Mouse (Mus musculus) megakaryocyte progenitor cell, adult 5-6 weeks (primary cell): ENCODE measurements around the gene Map2k4. TPM values are rescaled to one million over a fixed set of nuclear protein-coding genes. Genes with fewer than 3 reads are reported as not detected.

Experiments used
- ATAC-seq: replicated peaks from 2 replicates; pipeline ENCODE4 v1.8.0; 2016; ENCODE audit warnings: mild to moderate bottlenecking, moderate TSS enrichment, inconsistent platforms; ENCODE audit not compliant: poor library complexity
- total RNA-seq, 2 experiments: library from RNA; stranded (forward) in 1 of 2; stranded (reverse) in 1 of 2; fragments of 157-497, 149-512 nt in 1 of 2; fragments of 200-1000 nt in 1 of 2; gene quantifications; 2 replicates each; pipeline versions ENCODE4 v1.2.3 to v1.2.4; 2015 to 2017

Map2k4 gene
- total RNA-seq, 2 experiments from 2014 or later, result 37.2 to 61.7 TPM

DNA sequence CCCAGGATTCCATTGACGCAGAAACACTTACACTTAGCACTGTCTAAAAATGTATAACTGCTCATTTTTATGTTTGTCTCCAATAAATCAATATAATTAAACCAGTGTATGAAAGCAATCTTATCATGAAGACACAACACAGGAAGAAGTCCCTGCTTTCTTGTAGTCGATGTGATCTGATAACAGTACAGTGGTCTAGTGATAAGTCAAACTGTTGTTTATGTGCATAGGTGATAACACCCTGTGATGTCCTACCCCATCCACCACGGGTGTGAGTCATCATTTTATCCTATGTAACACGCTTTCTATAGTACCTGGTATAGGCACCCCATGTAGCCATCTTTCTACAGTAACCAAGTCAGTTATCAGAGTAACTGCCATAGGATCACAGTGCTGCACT lies 74.3 kb downstream of the Map2k4 start:
- ATAC-seq, result peak; percentile 89

DNA sequence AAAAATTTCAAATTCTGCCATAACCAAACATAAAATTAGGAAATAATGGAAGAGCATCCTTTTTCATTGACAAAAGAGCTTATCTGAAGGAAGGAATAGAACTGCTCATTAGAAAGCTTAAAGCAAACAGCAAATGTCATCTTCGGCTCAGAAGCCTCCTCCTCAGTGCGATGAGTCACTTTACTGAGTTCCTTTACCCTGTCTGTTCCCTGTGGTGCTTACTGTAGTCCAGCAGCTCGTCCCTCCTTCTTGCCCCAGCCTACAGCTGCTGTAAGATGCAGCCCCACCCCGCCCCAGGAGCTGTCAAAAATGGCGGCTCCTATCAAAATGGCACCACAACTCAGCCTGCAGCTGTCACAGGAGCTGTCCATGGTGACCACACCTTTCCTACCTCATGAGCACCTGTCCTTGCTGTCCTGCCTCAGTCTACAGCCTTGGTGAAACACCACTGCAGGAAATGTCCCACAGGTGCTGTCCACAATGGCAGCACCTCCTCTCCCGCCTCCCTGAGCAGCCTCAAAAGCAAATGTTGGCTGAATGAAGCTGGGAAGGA lies 75.3 kb downstream of the Map2k4 start:
- ATAC-seq, result no peak

- no peak for ATAC-seq
These were observed 81.3 kb downstream of the Map2k4 start for GRCm38 (mm10) chr11:65706784-65707183.

GRCm38 (mm10) chr11:65706176-65706575 lies 81.9 kb downstream of the Map2k4 start:
- ATAC-seq, result no peak

DNA sequence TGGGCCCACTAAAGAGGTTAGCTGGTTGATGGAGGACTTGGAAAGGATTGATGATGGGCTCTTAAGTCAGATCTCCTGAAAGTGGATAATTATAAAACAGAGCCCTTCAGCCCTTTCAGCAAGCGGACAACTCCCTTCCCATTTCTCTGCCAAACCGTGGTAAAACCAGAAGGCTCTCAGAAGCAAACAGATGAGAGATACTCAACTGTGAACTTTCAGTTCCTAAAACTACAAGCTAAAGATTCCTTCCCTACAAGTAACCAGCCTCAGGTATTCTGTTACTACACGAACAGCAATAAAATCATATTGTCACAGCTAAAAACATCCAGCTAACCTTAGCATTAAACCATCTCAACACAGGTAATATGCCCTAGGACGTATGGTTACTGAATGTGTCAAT lies 83.2 kb downstream of the Map2k4 start:
- ATAC-seq, result no peak

- ATAC-seq, result peak; percentile 79
These were observed 109.2 kb downstream of the Map2k4 start for GRCm38 (mm10) chr11:65678824-65679402.

DNA sequence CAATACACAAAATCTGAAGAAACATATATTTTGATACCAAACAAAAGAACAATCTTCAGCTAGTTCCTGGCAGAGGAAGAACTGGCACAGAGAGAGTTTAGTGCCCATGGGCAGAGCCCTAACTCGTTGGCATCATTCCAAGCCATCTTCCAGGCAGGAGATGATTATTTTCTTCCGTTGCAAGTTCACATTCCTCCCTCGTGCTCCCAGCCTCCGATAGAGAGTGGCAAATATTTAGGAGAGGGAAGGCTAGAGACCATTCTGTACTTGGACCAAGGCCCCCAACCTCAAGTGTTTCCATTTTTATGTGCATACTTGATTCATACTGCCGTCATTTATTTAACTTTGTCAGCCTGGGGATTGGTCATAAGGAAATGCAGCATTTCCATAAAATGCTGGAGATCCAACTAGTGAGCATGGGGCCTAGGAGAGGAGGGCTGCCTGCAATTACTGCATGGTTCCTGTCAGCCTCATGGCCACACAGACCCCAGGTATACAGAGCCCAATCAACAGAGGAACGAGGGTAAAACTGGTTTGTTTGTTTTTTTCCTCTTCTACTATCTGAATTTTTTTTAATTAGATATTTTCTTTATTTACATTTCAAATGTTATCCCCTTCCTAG lies 120.6 kb downstream of the Map2k4 start:
- no peak for ATAC-seq

- no peak for ATAC-seq
These were observed 123.2 kb downstream of the Map2k4 start for GRCm38 (mm10) chr11:65664903-65665302.

- ATAC-seq, result no peak
These were observed 126.1 kb downstream of the Map2k4 start for GRCm38 (mm10) chr11:65661790-65662522.

DNA sequence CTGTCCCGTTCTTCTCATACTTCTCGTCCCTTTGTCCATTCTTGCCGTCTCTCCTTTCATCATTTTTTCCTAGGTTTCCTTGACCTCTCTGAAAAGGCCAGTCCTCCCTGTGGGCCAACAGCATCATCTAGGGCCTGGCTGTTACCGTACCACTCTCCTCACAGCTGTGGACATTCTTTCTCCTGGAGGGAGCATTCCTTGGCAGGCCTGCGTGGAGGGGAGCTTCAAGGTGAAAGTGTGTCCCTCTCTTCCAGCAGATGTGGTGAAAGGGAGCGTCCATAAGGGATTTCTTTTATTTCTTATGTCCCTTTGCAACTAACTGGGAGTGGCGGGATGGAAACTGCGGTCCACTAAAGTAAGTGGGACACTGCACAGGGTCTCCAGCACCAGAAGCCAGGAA lies 134.2 kb downstream of the Map2k4 start:
- no peak for ATAC-seq

GRCm38 (mm10) chr11:65651426-65651825 lies 136.7 kb downstream of the Map2k4 start:
- ATAC-seq, result no peak

DNA sequence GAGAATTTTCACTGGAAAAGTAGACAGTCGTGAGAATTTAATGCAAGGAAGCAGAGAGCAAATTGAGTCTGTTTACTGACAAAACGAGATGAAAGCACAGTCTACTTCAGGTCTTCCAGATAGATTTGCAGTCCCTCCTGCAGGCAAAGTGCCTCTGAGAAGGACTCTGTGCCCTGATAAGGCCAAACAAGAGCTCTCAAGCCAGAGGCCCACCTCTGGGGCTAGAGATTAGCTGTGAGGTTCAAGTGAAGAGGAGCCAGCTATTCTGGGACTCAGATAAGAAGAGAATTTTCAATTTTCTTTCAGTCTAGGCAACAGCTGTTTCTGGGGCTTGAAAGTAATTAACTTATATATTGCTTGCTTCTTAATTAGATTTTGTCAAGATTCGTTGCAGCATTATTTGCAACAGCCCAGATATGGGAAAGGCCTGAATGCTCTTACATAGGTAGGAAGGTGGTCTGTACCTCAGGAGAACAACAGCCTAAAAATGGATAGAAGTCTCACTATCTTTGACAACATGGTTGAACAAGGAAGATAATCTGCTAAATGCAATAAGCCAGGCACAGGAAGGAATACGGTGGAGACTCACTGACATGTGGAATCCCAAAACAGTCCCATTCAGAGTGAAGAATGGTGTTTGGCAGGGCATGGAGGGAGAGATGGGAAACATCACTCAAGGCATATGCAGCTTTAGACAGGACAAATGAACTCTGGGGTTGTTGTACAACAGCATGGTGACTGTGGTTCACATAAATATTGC lies 138.0 kb downstream of the Map2k4 start:
- ATAC-seq, result peak; percentile 92

DNA sequence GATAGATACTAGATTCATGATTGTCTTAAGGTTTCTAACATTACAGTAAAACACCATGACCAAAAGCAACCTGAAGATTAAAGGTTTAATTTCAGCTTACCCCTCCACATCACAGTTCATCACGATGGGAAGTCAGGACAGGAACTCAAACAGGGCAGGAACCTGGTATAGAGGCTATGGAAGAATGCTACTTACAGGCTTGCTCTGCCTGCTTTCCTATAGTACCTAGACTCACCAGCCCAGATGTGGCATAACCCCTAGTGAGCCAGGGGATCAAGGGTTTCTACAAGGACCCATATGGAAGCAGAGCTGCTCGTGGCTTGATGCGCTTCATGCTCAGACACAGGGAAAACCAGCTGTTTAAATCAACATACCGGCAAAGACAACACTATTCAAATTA lies 138.6 kb downstream of the Map2k4 start:
- ATAC-seq, result no peak

GRCm38 (mm10) chr11:65646314-65646713 lies 141.8 kb downstream of the Map2k4 start:
- ATAC-seq, result no peak

DNA sequence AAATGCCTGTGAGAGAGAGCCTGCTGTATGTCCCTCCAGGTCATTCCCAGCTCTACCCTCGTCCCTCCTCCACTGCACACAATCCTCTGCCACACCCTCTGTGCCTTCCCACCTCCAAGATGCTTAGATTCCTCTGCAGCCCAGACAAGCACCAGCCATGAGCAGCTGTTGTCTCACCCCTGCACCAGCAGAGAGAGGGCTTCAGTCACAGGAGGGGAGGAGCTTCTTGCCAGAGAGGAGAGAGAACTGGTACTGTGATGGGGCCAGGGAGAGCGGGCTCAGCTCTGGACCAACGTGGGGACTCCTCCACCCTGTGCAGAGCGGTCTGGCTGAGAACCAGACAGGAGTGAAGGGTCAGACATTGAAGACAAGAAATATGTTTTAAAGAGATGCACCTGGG lies 143.6 kb downstream of the Map2k4 start:
- ATAC-seq, result no peak

DNA sequence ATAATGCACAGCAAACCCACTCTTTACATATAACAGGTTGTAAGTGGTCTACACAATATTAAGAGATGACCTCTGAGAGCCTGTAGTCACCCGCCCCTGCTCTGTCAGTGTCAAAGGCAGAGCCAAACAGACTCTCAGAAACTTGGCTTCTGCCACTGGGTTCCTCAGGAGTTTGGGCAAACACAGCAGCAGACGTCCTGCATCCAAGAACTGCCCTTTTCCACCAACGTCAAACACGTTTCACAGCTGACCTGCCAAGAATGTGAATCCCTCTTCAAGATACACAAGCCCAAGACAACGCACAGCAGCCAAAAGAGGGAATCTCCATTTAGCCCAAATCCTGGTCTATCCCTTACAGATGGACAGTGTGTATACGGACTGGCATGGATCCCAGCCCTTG lies 147.8 kb downstream of the Map2k4 start:
- ATAC-seq, result no peak

Other genes with a start within 250 kb of the Map2k4 start
- 5.8 and 9.9 TPM in 2 replicates for gene Zkscan6, start 18.9 kb upstream of the Map2k4 start, total RNA-seq (2015)
- gene Zkscan6, start 18.9 kb upstream of the Map2k4 start, total RNA-seq (2017), result 17.5 and 24.8 TPM in 2 replicates